Mouse (Mus musculus) R1 (cell line): ENCODE data around the gene Myh6.
"Not testable (repeated sequence)": the region's sequence is repeated elsewhere in the genome, so short reads cannot be mapped to it uniquely, and the experiment has no call there.

Experiments used
- DNase-seq: peaks from one replicate; pipeline ENCODE4 v3.0.0-alpha.2; 2018; ENCODE audit warnings: low read depth, low spot score

Myh6 gene

DNA sequence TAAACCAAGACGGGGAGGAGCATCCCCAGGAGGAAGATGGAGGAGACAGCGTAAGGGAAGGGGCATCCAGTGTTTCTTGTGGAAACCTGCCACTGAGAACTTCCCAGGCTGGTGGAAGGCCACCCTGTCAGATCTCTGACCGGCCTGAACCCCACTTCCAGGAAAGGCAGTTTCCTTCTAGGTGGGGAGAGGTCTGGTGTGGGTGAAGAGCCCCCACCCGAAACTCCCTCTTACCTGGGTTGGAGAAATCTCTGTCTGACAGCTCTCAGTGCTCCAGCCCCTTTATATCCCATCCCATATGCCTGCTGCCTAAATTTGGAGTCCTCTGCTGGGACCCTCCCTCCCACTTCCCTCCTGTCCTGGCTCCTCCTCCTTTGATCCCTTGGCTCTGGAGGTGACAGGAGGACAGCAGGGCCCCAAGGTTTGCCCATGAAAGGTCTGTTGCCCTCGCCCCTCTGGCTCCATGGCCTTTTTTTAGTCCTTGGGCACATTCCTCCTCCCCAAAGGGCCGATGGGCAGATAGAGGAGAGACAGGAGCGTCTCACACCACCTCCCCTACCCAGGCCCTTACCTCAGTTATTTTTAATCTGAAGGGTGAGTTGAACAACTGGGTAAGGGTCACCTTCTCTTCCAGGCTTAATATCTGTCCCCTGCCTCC, at the start of gene Myh6:
Gene Myh6, minus strand, starts transcription at position 608 of the 658 bp plus-strand sequence.
- DNase-seq = no peak

GRCm38 (mm10) chr14:55015767-55016111, 49.0 kb upstream of the Myh6 start:
- DNase-seq = no peak

DNA sequence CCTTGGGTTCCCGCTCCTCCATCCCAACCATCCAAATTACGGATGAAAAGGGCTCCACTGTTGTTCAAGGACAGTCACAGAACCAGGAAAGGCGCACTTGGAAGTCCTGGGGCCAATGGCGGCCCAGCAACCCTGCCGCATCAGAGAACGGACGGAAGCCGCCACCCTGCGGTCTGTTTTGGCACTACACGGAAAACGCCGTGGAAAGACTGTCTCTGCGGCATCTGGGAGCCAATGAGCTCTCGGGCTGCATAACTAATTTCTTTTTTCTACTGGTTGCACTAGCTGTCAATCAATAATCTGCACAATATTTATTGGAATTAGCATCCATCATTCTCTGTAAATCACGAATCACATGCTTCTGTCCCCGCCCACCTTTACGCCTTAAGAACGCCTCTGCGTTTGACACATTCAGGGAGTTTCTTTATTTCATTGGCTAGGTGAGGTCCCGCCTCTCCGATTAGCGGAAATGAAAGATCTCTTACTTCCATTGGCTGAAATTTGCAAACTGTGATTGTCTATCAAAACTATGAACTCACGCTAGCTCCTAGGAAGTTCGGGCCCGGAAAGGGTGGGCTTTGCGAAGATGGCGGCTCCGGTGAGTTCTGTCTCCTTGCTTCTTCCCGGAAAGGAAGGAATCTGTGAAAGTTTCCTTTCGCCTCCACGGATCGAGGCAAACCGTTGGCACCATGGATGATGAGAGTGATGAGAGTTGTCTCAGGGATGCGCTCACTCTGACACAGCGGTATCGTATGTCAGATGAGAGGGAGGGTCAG, 48.5 kb upstream of the Myh6 start, which contains the start of gene Ngdn:
Gene Ngdn, plus strand, starts transcription at position 464 of the 776 bp plus-strand sequence.
- peak; percentile 100 for DNase-seq

GRCm38 (mm10) chr14:55014591-55014990, 47.9 kb upstream of the Myh6 start:
- no peak for DNase-seq

GRCm38 (mm10) chr14:55011116-55011515, 44.4 kb upstream of the Myh6 start:
- peak; percentile 86 for DNase-seq

- no peak for DNase-seq
Observed at GRCm38 (mm10) chr14:55008417-55008816, 41.7 kb upstream of the Myh6 start.

DNA sequence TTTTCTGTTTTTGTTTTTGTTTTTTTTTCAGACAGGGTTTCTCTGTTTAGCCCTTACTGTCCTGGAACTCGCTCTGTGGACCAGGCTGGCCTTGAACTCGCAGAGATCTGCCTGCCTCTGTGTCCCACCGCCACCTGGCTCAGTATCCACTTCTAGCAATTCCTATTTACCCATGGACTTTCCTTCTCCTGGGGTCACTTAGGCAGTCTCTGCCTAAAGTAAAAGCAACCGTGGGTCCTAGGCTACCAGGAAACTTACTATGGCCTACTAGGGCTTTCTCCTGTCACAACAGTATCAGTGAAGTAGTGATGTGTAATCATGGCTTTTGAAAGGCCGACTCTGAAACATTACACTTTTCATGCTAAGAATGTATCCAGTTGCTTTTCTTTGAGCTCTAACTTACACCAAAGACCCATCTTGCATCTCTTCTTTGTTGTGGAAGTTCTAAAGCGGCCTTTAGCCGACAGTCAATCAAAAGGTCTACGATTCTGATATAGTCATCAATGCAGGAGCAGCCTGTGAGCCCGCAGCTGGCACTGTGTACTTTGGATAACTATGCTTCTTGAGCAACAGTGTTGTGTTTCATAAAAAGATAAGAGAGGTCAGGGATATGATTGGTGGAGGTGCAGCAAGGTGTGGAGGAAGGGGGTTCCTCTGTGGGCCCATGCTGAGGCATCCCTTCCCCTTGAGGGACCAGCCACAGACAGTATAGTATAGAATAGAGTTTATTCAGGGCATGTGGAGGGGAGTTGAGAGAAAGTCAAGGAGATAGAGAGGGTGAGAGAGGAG, 40.6 kb upstream of the Myh6 start:
- DNase-seq = no peak

DNA sequence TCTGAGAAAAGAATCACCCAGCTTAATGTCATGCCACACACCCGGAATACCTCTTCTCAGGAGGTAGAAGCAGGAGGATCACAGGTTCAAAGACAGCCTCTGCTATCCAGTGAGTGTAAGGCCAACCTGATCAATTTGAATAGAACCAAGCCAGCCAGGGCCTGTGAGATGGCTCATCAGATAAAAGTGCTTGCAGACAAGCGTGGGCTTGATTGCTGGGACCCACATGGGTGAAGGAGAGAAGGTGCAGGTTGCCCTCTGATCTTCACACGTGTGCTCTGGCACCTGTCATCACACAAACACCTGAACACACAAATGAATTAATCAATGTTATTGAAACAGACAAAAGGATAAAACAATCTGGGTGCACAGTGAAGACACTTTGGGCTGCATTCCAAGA, 39.8 kb upstream of the Myh6 start:
- DNase-seq = no peak

DNA sequence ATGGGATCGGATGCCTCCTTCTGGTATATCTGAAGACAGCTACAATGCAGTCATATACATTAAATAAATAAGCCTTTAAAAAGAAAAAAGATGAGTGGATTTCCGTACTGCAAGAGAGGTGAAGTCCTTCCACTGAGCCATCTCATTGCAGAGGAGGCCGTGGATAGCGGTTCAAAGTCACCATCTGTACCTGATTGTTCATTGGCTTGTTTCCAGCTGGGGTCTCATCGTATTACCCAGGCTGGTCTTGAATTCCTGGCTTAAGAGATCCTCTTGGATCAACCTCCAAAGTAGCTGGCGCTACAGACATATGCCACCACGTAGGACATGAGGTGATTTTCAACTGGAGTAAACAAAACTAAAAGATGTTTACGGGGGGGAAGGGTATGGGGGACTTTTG, 39.2 kb upstream of the Myh6 start:
- no peak for DNase-seq

DNA sequence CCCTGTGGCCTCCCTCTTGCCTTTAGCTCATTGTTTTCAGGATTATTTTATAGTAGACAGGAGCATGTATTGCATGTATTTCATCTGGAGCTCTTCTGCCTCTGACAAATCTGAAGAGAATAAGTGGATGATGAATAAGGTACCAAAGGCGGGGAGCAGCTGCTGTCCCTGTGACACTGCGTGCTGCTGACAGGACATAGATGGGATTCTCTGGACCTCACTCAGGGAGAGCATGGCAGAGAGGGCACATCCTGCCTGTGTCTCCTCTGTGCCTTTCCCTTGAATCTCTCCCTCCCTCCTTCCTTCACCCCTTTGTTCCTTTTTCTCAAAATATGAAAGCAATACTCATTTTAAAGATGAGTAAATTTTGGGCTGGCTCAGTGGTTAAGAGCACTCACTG, 38.8 kb upstream of the Myh6 start:
- no peak for DNase-seq

GRCm38 (mm10) chr14:55003878-55004855, 37.4 kb upstream of the Myh6 start:
- no peak for DNase-seq

GRCm38 (mm10) chr14:55002687-55003120, 36.0 kb upstream of the Myh6 start:
- no peak for DNase-seq

DNA sequence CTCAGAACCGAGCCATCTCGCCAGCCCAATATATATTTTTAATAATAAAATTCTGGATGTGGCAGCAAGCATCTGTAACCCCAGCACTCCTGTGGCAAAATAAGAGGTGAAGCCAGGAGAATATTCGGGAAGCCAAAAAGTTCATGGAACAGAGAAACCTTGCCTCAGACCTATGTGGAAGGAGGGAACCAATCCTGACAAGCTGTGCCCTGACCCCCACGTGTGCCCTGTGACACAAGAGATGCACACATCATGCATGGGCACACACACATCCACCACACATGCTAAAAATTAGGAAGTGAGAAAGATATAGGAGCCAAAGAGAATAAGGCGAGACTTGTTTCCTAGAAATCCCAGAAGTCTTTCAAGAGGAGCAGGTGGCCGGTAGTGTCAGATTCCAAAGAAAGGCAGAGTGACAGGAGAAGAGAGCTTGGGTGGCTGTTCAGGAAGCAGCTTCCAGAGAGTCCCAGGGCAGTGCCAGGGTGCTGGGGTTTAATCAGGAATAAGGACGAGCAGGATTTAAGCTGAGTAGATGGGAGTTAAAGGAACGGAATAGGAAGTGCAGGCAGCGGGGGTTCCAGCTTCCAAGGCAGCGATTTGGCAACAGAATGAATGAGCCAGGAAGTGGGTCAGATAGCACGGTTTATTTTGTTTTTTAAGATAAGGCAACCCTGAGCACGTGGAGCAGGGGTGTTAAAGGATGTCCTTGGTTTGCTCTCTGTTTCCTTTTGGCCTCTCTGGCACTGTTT, 35.4 kb upstream of the Myh6 start:
- no peak for DNase-seq

DNA sequence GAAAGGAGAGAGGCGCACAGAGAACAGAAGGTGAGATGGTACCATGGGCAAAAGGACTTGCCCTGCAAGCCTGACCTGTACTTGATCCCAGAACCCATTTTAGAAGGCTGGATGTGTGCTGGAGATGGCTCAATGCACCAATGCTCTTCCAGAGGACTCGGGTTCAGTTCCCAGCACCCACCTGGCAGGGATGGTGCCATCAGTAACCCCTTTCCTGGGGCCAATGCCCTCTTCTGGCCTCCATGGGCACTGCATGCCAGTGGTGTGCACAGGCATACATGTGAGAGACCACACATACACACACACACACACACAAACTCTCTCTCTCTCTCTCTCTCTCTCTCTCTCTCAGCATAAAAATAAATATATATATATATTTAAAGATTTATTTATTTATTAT, 34.7 kb upstream of the Myh6 start:
- peak; percentile 37 for DNase-seq

DNA sequence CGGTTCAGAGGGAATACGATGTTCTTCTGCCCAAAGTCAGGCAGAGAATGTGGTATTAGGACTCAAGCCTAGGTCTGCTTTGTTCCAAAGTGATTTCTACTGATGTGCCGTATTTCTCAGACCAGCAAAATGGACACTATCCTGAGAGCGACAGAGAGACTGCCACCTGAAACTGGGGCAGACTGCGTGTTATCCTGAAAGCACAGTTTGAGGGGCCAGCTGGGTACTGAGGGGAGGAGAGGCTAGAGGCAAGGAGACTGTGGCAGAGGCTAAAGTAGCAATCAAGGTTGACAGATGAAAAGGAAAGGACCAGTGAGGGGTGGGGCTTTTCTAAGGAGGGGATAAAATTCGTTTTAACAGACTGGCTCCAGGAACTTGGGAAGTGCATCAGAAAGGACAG, 34.1 kb upstream of the Myh6 start:
- DNase-seq = no peak

GRCm38 (mm10) chr14:54999868-55000267, 33.1 kb upstream of the Myh6 start:
- not testable (repeated sequence) for DNase-seq

DNA sequence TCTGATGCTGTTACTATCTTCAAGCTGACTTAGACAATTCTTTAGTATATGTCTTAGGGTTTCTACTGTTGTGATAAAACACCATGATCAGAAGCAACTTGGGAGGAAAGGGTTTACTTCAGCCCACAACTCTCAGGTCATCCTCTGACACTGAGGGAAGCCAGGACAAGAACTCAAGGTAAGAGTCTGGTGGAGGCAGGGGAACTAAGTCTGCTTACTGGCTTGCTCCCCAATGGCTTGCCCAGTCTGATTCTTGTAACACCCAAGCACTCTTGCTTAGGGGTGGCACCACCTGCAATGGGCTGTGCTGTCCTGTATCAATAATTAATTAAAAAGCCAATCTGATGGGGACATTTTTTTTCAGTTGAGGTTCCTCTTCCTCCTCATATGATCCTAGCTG, 32.0 kb upstream of the Myh6 start:
- no peak for DNase-seq

- DNase-seq = peak; percentile 38
Observed at GRCm38 (mm10) chr14:54997297-54997696, 30.6 kb upstream of the Myh6 start.

- DNase-seq = no peak
Observed at GRCm38 (mm10) chr14:54996793-54997192, 30.1 kb upstream of the Myh6 start.

DNA sequence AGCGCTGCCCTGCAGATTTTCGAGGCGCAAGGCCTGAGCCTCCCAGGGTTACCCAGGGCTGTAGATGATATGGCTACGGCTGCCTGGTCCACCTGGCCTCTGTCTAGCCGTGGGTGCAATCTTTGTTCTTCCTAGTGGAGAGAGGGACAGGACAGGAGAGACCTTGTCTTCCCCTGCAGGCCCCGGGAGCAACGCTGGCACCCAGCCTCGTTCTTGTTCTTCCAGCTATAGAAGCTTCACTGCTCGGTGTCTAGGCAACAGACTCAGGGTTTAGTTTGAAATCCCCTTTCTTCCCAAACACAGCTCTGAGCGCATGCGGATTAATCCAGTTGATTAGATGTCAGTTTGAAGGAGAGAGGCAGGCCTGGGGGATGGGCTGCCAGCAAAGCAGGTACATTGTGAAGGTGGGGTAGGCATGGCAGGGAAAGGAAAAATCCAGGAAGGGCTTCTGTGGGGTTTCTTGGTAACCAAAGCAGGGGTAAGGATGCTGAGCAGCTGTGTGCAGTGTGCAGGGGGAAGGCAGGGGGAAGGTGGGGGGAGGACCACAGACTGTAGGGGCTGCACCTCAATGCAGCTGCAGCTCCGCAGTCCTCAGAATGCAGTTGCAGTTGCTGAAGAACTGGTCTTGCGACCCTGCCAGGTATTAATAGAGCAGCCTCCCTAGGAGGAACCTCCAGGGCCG, 28.9 kb upstream of the Myh6 start:
- no peak for DNase-seq
